ENCODE assay signal across 29 mouse cellular contexts in genomic region chr5:104403351-104403750, GRCm38 (mm10). TPM values are rescaled to one million over a fixed set of nuclear protein-coding genes. Genes with fewer than 3 reads are reported as not detected.
DNase-seq lines count a peak whose midpoint lies in the region; ATAC-seq and TF ChIP-seq lines count a peak whose summit lies in the region.
"Had no signal": no experiment of that assay in that cellular context is flagged by ENCODE, and none has a peak within 500 bp of the region (broad histone marks: within the 10 kb centered on the region; RNA-seq: fewer than 3 reads in every experiment).

No protein-coding gene starts in this region.

- no peak overlapping the region for H3K27ac ChIP-seq in intestine, embryonic 15.5 days
- no peak overlapping the region for H3K27ac ChIP-seq in intestine, postnatal 0 days (ENCODE audit: low read depth, low read length)
- no peak overlapping the region for H3K27ac ChIP-seq in hindbrain, postnatal 0 days
- H3K27ac ChIP-seq: embryonic facial prominence, embryonic 10.5 days; embryonic facial prominence, embryonic 13.5 days; forebrain, embryonic 12.5 days; forebrain, embryonic 15.5 days; heart, embryonic 15.5 days; hindbrain, embryonic 10.5 days; hindbrain, embryonic 13.5 days had no signal

- H3K27me3 ChIP-seq in intestine, embryonic 15.5 days (replicated peaks), result no peaks in the 10 kb centered on the region
- H3K27me3 ChIP-seq in intestine, postnatal 0 days (replicated peaks; ENCODE audit: control insufficient read depth, insufficient read depth, low read length), result no peaks in the 10 kb centered on the region
- H3K27me3 ChIP-seq in hindbrain, postnatal 0 days (ENCODE audit: insufficient read depth, low read length), result no peaks in the 10 kb centered on the region
- H3K27me3 ChIP-seq: embryonic facial prominence, embryonic 13.5 days; forebrain, embryonic 12.5 days; forebrain, embryonic 15.5 days; heart, embryonic 12.5 days; heart, embryonic 15.5 days; hindbrain, embryonic 13.5 days had no signal

- WGBS in intestine, embryonic 15.5 days, result 70% methylated on average over 3 of the region's 3 CpGs
- WGBS in intestine, postnatal 0 days, result 58% methylated on average over 3 of the region's 3 CpGs
- WGBS in hindbrain, postnatal 0 days, result 76% methylated on average over 3 of the region's 3 CpGs

- DNase-seq in 3134 (ENCODE audit: extremely low read depth, insufficient read length, low spot score), result peak; percentile 62
- DNase-seq in ZHBTc4 (ENCODE audit: low read depth, low spot score), result peak; percentile 47
- DNase-seq in cerebellum, postnatal 14 days, result no peak
- no peak for DNase-seq in hindbrain, postnatal 0 days (ENCODE audit: low spot score)
- DNase-seq: adrenal gland, postnatal 14 days; cerebellum, adult 11 months; cerebellum, adult 2 months; cerebellum, adult 9-11 months; cerebellum, postnatal 36 days; embryo, embryonic 11 days; gastrocnemius, postnatal 25 days; heart, adult 18-20 months; heart, postnatal 10 days; heart, postnatal 36 days had no signal

- H3K4me2 ChIP-seq in intestine, embryonic 15.5 days (replicated peaks), result no peak overlapping the region
- no peak overlapping the region for H3K4me2 ChIP-seq in intestine, postnatal 0 days (replicated peaks; ENCODE audit: low read depth)
- no peak overlapping the region for H3K4me2 ChIP-seq in hindbrain, postnatal 0 days (ENCODE audit: low read depth, low read length)
- H3K4me2 ChIP-seq: embryonic facial prominence, embryonic 13.5 days; forebrain, embryonic 12.5 days; forebrain, embryonic 15.5 days; heart, embryonic 12.5 days; heart, embryonic 15.5 days; hindbrain, embryonic 13.5 days had no signal

- H3K4me3 ChIP-seq in intestine, embryonic 15.5 days (replicated peaks), result no peak overlapping the region
- no peak overlapping the region for H3K4me3 ChIP-seq in intestine, postnatal 0 days (ENCODE audit: low read depth, low read length)
- no peak overlapping the region for H3K4me3 ChIP-seq in hindbrain, postnatal 0 days (ENCODE audit: low read length)
- H3K4me3 ChIP-seq: embryonic facial prominence, embryonic 10.5 days; embryonic facial prominence, embryonic 13.5 days; erythroblast, embryonic 14.5 days; forebrain, embryonic 12.5 days; forebrain, embryonic 15.5 days; heart, embryonic 12.5 days; heart, embryonic 15.5 days; hindbrain, embryonic 10.5 days; hindbrain, embryonic 13.5 days had no signal

- no peaks in the 10 kb centered on the region for H3K9me3 ChIP-seq in intestine, embryonic 15.5 days
- no peaks in the 10 kb centered on the region for H3K9me3 ChIP-seq in intestine, postnatal 0 days (ENCODE audit: control insufficient read depth)
- H3K9me3 ChIP-seq in hindbrain, postnatal 0 days (ENCODE audit: low read length), result no peaks in the 10 kb centered on the region
- H3K9me3 ChIP-seq: embryonic facial prominence, embryonic 10.5 days; embryonic facial prominence, embryonic 13.5 days; forebrain, embryonic 12.5 days; forebrain, embryonic 15.5 days; heart, embryonic 12.5 days; heart, embryonic 15.5 days; hindbrain, embryonic 10.5 days; hindbrain, embryonic 13.5 days had no signal

- H3K36me3 ChIP-seq in intestine, embryonic 15.5 days, result no peaks in the 10 kb centered on the region
- no peaks in the 10 kb centered on the region for H3K36me3 ChIP-seq in intestine, postnatal 0 days (ENCODE audit: control insufficient read depth, insufficient read depth)
- H3K36me3 ChIP-seq in hindbrain, postnatal 0 days (ENCODE audit: insufficient read depth, low read length), result no peaks in the 10 kb centered on the region
- H3K36me3 ChIP-seq: embryonic facial prominence, embryonic 10.5 days; embryonic facial prominence, embryonic 13.5 days; forebrain, embryonic 12.5 days; forebrain, embryonic 15.5 days; heart, embryonic 12.5 days; heart, embryonic 15.5 days; hindbrain, embryonic 10.5 days; hindbrain, embryonic 13.5 days had no signal

- no peak for TF ChIP-seq CTCF in intestine, postnatal 0 days (IDR thresholded peaks at IDR 0.05; ENCODE audit: low read depth)
- no peak for TF ChIP-seq CTCF in hindbrain, postnatal 0 days (IDR thresholded peaks at IDR 0.05; ENCODE audit: low read depth)

- H3K9ac ChIP-seq in intestine, embryonic 15.5 days, result no peak overlapping the region
- H3K9ac ChIP-seq in intestine, postnatal 0 days (ENCODE audit: low read depth, low read length), result no peak overlapping the region
- H3K9ac ChIP-seq in hindbrain, postnatal 0 days (replicated peaks; ENCODE audit: low read length), result no peak overlapping the region
- H3K9ac ChIP-seq: embryonic facial prominence, embryonic 13.5 days; forebrain, embryonic 12.5 days; forebrain, embryonic 15.5 days; heart, embryonic 12.5 days; heart, embryonic 15.5 days; hindbrain, embryonic 13.5 days had no signal

- 0 out of 2 replicates have a peak, but pooled peaks cover 2% of the 10 kb centered on the region for H3K4me1 ChIP-seq in intestine, embryonic 15.5 days (replicated peaks)
- no peaks in the 10 kb centered on the region for H3K4me1 ChIP-seq in intestine, postnatal 0 days (replicated peaks; ENCODE audit: control insufficient read depth, insufficient read depth, low read length)
- H3K4me1 ChIP-seq in hindbrain, postnatal 0 days (ENCODE audit: insufficient read depth, low read length), result no peaks in the 10 kb centered on the region

- ATAC-seq in intestine, embryonic 15.5 days, result peak; percentile 39; the same call in 1 of the 2 replicates
- no peak for ATAC-seq in intestine, postnatal 0 days
- ATAC-seq in hindbrain, postnatal 0 days, result no peak
- ATAC-seq: CD4-positive, CD25-positive, alpha-beta regulatory T cell, adult 4 months; forebrain, embryonic 15.5 days; hindbrain, embryonic 16.5 days; inflammation-experienced regulatory T-cells, adult 6 months had no signal

RNA-seq across cellular contexts. Expression of gene Spp1, which starts 31.6 kb away (rescaled TPM):
- polyA plus RNA-seq in intestine, embryonic 15.5 days (2015; fragmentation: Nextera tagmentation; extraction: Ambion mirVana), result 78.0 and 101 TPM in 2 replicates
- 10.1 and 12.0 TPM in 2 replicates for polyA plus RNA-seq in intestine, postnatal 0 days (2015; fragmentation: Nextera tagmentation; extraction: Ambion mirVana)
- total RNA-seq in hindbrain, postnatal 0 days (2014; rRNA removed), result 13.2 and 18.7 TPM in 2 replicates
- polyA plus RNA-seq in hindbrain, postnatal 0 days (2015; fragmentation: Nextera tagmentation; extraction: Ambion mirVana), result 30.0 and 35.6 TPM in 2 replicates
- polyA plus RNA-seq: erythroblast, embryonic 14.5 days had no signal

RNA-seq across cellular contexts. Expression of gene Pkd2, which starts 55.9 kb away (rescaled TPM):
- polyA plus RNA-seq in intestine, embryonic 15.5 days (2015; fragmentation: Nextera tagmentation; extraction: Ambion mirVana), result 11.2 and 11.8 TPM in 2 replicates
- polyA plus RNA-seq in intestine, postnatal 0 days (2015; fragmentation: Nextera tagmentation; extraction: Ambion mirVana), result 4.5 TPM in 2 replicates
- total RNA-seq in hindbrain, postnatal 0 days (2014; rRNA removed), result 20.8 and 23.7 TPM in 2 replicates
- 5.3 and 6.0 TPM in 2 replicates for polyA plus RNA-seq in hindbrain, postnatal 0 days (2015; fragmentation: Nextera tagmentation; extraction: Ambion mirVana)
- total RNA-seq: MEL had no signal
- polyA plus RNA-seq: erythroblast, embryonic 14.5 days had no signal

Comparison
In these comparisons a context has a peak if more than half of its experiments do, and no peak if none do; other contexts are left out.
1. DNase-seq: peak in 3134 (single experiment) and ZHBTc4 (single experiment); none in cerebellum, postnatal 14 days (0 of 2) and hindbrain, postnatal 0 days (single experiment).